Mouse (Mus musculus) midbrain, postnatal 0 days (tissue): Measurements from ENCODE around the gene Mob1b. TPM values are rescaled to one million over a fixed set of nuclear protein-coding genes. Genes with fewer than 3 reads are reported as not detected.
A peak's percentile ranks its signal among the peaks of the same experiment; 100 is the strongest.

Experiments
- ATAC-seq: fragments of 200-750 bp; cut with Nextera tagmentation; 2 replicates; pipeline ENCODE4 v1.8.0; 2017; ENCODE audit warnings: moderate number of reproducible peaks, mild to moderate bottlenecking, moderate TSS enrichment, moderate library complexity; ENCODE audit not compliant: low FRiP score
- DNase-seq: peaks from one replicate; pipeline ENCODE4 v3.0.0-alpha.2; 2015; ENCODE audit warnings: low spot score
- H3K27ac ChIP-seq: fragments of 300-500 bp; sonication (generic); 2 replicates; pipeline ENCODE4 v1.5.1; 2014; ENCODE audit warnings: low read depth, mild to moderate bottlenecking, low read length, mixed read lengths
- H3K27me3 ChIP-seq: fragments of 300-500 bp; sonication (generic); 2 replicates; pipeline ENCODE4 v1.6.1; 2014; ENCODE audit warnings: low read length, control low read depth, mixed read lengths; ENCODE audit not compliant: insufficient read depth
- H3K36me3 ChIP-seq: fragments of 300-500 bp; sonication (generic); 2 replicates; pipeline ENCODE4 v1.6.1; 2014; ENCODE audit warnings: low read length, control low read depth, mixed read lengths; ENCODE audit not compliant: insufficient read depth
- H3K4me1 ChIP-seq: fragments of 300-500 bp; sonication (generic); 2 replicates; pipeline ENCODE4 v1.6.1; 2014; ENCODE audit warnings: mild to moderate bottlenecking, control low read depth, antibody characterized with exemption, low read length, mixed read lengths; ENCODE audit not compliant: insufficient read depth
- H3K4me2 ChIP-seq: fragments of 300-500 bp; sonication (generic); 2 replicates; pipeline ENCODE4 v1.6.1; 2014; ENCODE audit warnings: low read depth, mild to moderate bottlenecking, low read length, mixed read lengths; ENCODE audit not compliant: poor library complexity, severe bottlenecking
- H3K4me3 ChIP-seq: fragments of 300-500 bp; sonication (generic); 2 replicates; pipeline ENCODE4 v1.5.1; 2014; ENCODE audit warnings: low read depth, mild to moderate bottlenecking, low read length, moderate library complexity
- H3K9ac ChIP-seq: fragments of 300-500 bp; sonication (generic); replicated peaks from 2 replicates; pipeline ENCODE4 v1.6.1; 2014; ENCODE audit warnings: mild to moderate bottlenecking, low read length, moderate library complexity, mixed read lengths; ENCODE audit not compliant: poor library complexity, severe bottlenecking
- H3K9me3 ChIP-seq: fragments of 300-500 bp; sonication (generic); 2 replicates; pipeline ENCODE4 v1.6.1; 2016; ENCODE audit warnings: low read length, control low read depth
- CTCF ChIP-seq: IDR thresholded peaks from 2 replicates; pipeline ENCODE4 v1.5.1; 2016; ENCODE audit warnings: antibody characterized with exemption, mild to moderate bottlenecking
- WGBS: fragments of 180-500 bp; shearing (Covaris S2); extraction: QIAGEN DNeasy Blood & Tissue Kit; methylation state at CpG from one replicate; pipeline ENCODE4 v1.1.7; 2014; 5-methylcytosine and 5-hydroxymethylcytosine counted together
- polyA plus RNA-seq: library from polyadenylated mRNA; unstranded; fragments of >200 nt; fragmentation: Nextera tagmentation; extraction: Ambion mirVana; gene quantifications from 2 replicates; pipeline ENCODE4 v1.2.1, GENCODE M21; 2015
- total RNA-seq: library from RNA; depleted of rRNA; stranded (reverse); fragments of >200 nt; gene quantifications from 2 replicates; pipeline ENCODE4 v1.2.3, GENCODE M21; 2014

Mob1b gene
- total and polyA plus RNA-seq, 2 experiments from 2014 or later: 7.5 to 10.9 TPM

- H3K4me1 ChIP-seq: no peaks in the 10 kb centered on the region
- H3K4me3 ChIP-seq: no peak overlapping the region
- H3K9ac ChIP-seq: no peak overlapping the region
- no peak for ATAC-seq
- H3K36me3 ChIP-seq: peaks cover 6% of the 10 kb centered on the region
- no peak for TF ChIP-seq CTCF
- no peak overlapping the region for H3K4me2 ChIP-seq
- DNase-seq: no peak
- no peaks in the 10 kb centered on the region for H3K27me3 ChIP-seq
- no peak overlapping the region for H3K27ac ChIP-seq
- no peaks in the 10 kb centered on the region for H3K9me3 ChIP-seq
- 93% methylated on average over 6 of the region's 6 CpGs for WGBS
Observed at GRCm38 (mm10) chr5:88768201-88768600, 47.5 kb downstream of the Mob1b start.

DNA sequence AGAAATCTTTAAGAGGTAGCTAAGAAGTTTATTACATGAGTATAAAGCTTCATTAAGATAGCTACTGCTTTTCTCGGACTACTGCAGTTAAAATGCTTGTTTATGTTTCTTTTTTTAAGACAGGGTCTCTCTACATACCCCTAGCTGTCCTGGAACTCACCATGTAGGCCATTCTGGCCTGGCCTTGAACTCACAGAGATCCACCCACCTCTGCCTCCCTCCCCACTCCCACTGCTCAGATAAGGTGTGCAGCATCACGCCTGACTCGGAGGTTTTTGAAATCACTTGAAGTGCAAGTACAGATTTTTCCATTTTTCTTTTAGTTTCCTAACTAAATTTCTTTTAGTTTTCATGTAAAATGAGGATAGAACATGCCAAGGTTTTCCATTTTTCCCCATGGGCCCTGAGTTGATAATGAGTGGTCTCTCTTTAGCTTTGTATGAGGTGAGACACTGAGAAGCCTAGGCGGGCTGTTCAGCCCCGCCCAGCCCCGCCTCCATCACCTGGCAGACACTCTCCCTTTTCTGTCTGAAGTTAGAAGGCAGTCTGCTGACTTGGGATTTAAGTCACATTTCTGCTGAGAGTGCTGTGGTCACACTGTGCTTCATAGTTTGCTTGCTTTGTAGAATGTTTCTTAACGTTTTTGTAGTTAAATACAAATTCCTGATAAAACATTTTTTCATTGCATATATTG, 61.6 kb downstream of the Mob1b start:
- Histone ChIP-seq H3K36me3 (peaks cover 26% of the 10 kb centered on the region), H3K9me3 (no peaks in the 10 kb centered on the region)

GRCm38 (mm10) chr5:88785059-88785458, 64.4 kb downstream of the Mob1b start:
- 79% methylated on average over 1 of the region's 1 CpGs for WGBS
- no peak overlapping the region for H3K4me2 ChIP-seq
- H3K9ac ChIP-seq: no peak overlapping the region
- H3K27me3 ChIP-seq: no peaks in the 10 kb centered on the region
- no peak for TF ChIP-seq CTCF
- ATAC-seq (no peak), DNase-seq (no peak)
- no peak overlapping the region for H3K4me3 ChIP-seq
- peaks cover 18% of the 10 kb centered on the region for H3K36me3 ChIP-seq
- H3K9me3 ChIP-seq: no peaks in the 10 kb centered on the region
- H3K4me1 ChIP-seq: no peaks in the 10 kb centered on the region
- no peak overlapping the region for H3K27ac ChIP-seq

More for the DNA sequence above, 61.6 kb downstream of the Mob1b start:
- H3K4me2 ChIP-seq: no peak overlapping the region
- no peak overlapping the region for H3K27ac ChIP-seq
- H3K4me1 ChIP-seq: no peaks in the 10 kb centered on the region
- H3K4me3 ChIP-seq: no peak overlapping the region
- TF ChIP-seq CTCF: no peak
- DNase-seq: no peak
- H3K27me3 ChIP-seq: no peaks in the 10 kb centered on the region
- 90% methylated on average over 7 of the region's 7 CpGs for WGBS
- no peak overlapping the region for H3K9ac ChIP-seq
- ATAC-seq: no peak

DNA sequence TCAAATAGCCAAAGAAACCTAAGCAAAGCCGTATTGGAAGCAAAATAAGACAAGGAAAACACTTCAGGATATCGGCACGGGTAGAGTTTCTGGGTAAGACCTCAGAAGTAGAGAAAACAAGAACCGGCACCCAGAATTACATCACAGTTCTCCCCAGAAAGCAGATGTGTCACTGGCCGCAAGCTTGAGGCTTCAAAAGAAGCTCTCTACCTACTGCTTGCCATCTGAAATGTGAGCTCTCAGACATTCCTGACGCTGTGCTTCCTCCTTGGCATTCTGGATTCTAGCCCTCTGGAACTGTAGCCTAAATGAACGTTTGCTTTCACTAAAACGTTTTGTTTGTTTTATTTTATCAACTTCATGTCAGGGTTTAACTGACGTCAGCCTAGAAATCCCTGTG, 70.0 kb downstream of the Mob1b start:
- ATAC-seq (no peak), DNase-seq (no peak)
- H3K9me3 ChIP-seq: no peaks in the 10 kb centered on the region
- H3K36me3 ChIP-seq: peaks cover under 1% of the 10 kb centered on the region; the same call in 1 of the 2 replicates
- WGBS: 59% methylated on average over 9 of the region's 9 CpGs
- H3K9ac ChIP-seq: no peak overlapping the region
- no peak overlapping the region for H3K4me3 ChIP-seq
- no peak for TF ChIP-seq CTCF
- H3K4me1 ChIP-seq: no peaks in the 10 kb centered on the region
- no peak overlapping the region for H3K27ac ChIP-seq
- H3K27me3 ChIP-seq: no peaks in the 10 kb centered on the region
- no peak overlapping the region for H3K4me2 ChIP-seq

GRCm38 (mm10) chr5:88791256-88792245, 70.9 kb downstream of the Mob1b start:
- TF ChIP-seq CTCF: peak; percentile 83
- 38% methylated on average over 10 of the region's 10 CpGs for WGBS

GRCm38 (mm10) chr5:88793676-88794075, 73.0 kb downstream of the Mob1b start:
- Histone ChIP-seq H3K27me3 (no peaks in the 10 kb centered on the region), H3K4me1 (no peaks in the 10 kb centered on the region), H3K4me3 (no peak overlapping the region), H3K36me3 (no peaks in the 10 kb centered on the region), H3K4me2 (no peak overlapping the region), H3K9ac (no peak overlapping the region), H3K27ac (no peak overlapping the region), H3K9me3 (no peaks in the 10 kb centered on the region)
- DNase-seq (no peak), ATAC-seq (no peak)
- TF ChIP-seq CTCF: no peak
- 89% methylated on average over 3 of the region's 3 CpGs for WGBS

More at GRCm38 (mm10) chr5:88791256-88792245, 70.9 kb downstream of the Mob1b start:
- DNase-seq (peak; percentile 63), ATAC-seq (no peak; the same call in 1 of the 2 replicates)
- Histone ChIP-seq H3K9ac (no peak overlapping the region), H3K36me3 (no peaks in the 10 kb centered on the region), H3K4me1 (no peaks in the 10 kb centered on the region), H3K27ac (no peak overlapping the region), H3K27me3 (no peaks in the 10 kb centered on the region), H3K9me3 (no peaks in the 10 kb centered on the region), H3K4me3 (no peak overlapping the region), H3K4me2 (no peak overlapping the region)
